Mouse (Mus musculus) stomach, embryonic 14.5 days (tissue): ENCODE data around the gene Pax6. TPM values are rescaled to one million over a fixed set of nuclear protein-coding genes. Genes with fewer than 3 reads are reported as not detected.

Experiments used
- ATAC-seq: fragments of 200-750 bp; cut with Nextera tagmentation; 2 replicates; pipeline ENCODE4 v1.8.0; 2017; ENCODE audit warnings: low read depth, moderate TSS enrichment; ENCODE audit not compliant: insufficient number of reproducible peaks, insufficient read depth, low FRiP score
- H3K27ac ChIP-seq: fragments of 300-500 bp; sonication (generic); 2 replicates; pipeline ENCODE4 v1.5.1; 2014; ENCODE audit warnings: mild to moderate bottlenecking, low read length, moderate library complexity, mixed read lengths
- H3K27me3 ChIP-seq: fragments of 300-500 bp; sonication (generic); 2 replicates; pipeline ENCODE4 v1.6.1; 2014; ENCODE audit warnings: low read length, control low read depth, mixed read lengths; ENCODE audit not compliant: control insufficient read depth, insufficient read depth
- H3K36me3 ChIP-seq: fragments of 300-500 bp; sonication (generic); 2 replicates; pipeline ENCODE4 v1.6.1; 2014; ENCODE audit warnings: mild to moderate bottlenecking, control low read depth, low read length, moderate library complexity, mixed read lengths; ENCODE audit not compliant: control insufficient read depth, insufficient read depth
- H3K4me1 ChIP-seq: fragments of 300-500 bp; sonication (generic); 2 replicates; pipeline ENCODE4 v1.6.1; 2014; ENCODE audit warnings: low read length, control low read depth, mixed read lengths; ENCODE audit not compliant: control insufficient read depth, insufficient read depth
- H3K4me2 ChIP-seq: fragments of 300-500 bp; sonication (generic); replicated peaks from 2 replicates; pipeline ENCODE4 v1.6.1; 2014; ENCODE audit warnings: low read depth, low read length, control low read depth
- H3K4me3 ChIP-seq: fragments of 300-500 bp; sonication (generic); 2 replicates; pipeline ENCODE4 v1.5.1; 2014; ENCODE audit warnings: low read depth, low read length, control low read depth
- H3K9ac ChIP-seq: fragments of 300-500 bp; sonication (generic); replicated peaks from 2 replicates; pipeline ENCODE4 v1.6.1; 2014; ENCODE audit warnings: low read depth, mild to moderate bottlenecking, control low read depth, low read length, moderate library complexity, mixed read lengths
- H3K9me3 ChIP-seq: fragments of 300-500 bp; sonication (generic); 2 replicates; pipeline ENCODE4 v1.6.1; 2016; ENCODE audit warnings: low read depth, low read length, control low read depth; ENCODE audit not compliant: control insufficient read depth
- WGBS: fragments of 180-500 bp; shearing (Covaris S2); extraction: QIAGEN DNeasy Blood & Tissue Kit; methylation state at CpG from one replicate; pipeline ENCODE4 v1.1.7; 2014; 5-methylcytosine and 5-hydroxymethylcytosine counted together
- polyA plus RNA-seq: library from polyadenylated mRNA; unstranded; fragments of >200 nt; fragmentation: Nextera tagmentation; extraction: Ambion mirVana; gene quantifications from 2 replicates; pipeline ENCODE4 v1.2.1, GENCODE M21; 2014

Pax6 gene
- 0.69 and 0.91 TPM in 2 replicates for polyA plus RNA-seq

DNA sequence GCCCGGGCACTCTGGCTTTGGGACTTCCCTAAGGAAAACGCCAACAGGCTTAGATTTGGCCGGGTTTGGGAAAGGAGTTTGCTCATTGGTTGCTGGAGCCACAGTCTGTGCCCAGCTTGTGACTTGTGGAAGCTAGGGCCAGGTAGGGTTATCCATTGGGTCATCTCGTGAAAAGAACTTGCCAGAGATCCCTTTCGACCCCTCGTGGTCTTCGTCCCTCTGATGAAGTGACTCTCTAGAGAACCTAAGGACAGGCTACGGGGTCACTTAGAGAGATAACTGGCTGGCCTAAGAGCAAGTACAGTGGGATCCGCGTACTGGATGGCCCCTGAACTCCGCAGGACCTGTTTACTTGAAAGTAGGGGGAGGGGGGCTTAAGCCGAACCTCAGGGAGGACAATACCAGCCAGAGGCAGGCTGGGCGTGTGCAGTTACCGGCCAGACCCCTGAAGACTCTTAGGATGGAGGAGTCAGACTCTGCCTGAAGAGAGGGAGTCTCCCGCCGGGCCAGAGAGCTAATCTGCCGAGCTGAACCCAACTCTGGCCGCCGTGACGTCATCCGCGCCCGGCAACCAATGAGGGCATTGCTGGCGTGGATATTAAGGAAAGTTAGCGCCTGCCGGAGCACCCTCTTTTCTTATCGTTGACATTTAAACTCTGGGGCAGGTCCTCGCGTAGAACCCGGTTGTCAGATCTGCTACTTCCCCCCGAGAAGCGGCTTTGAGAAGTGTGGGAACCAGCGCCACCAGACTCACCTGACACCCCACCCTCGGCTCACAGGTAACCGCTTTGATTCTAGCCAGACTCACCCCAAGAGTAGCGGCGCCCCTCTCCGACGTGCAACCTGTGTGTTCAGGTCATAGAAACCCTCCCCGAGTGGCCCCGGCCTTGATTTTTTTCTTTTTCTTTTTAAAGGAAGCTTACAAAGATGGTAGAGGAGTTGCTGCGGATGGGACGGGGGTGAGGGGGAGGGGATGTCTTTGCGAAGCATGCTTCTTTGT, at the start of gene Pax6:
Gene Pax6 (plus strand): TSS at position 630 of the 1,000 bp plus-strand sequence.
- Histone ChIP-seq H3K4me3 (no peak within 1 kb of the TSS), H3K4me1 (0 out of 2 replicates have a peak, but pooled peaks cover 4% of the 10 kb centered on the region), H3K27ac (no peak within 1 kb of the TSS), H3K4me2 (no peak within 1 kb of the TSS; the same call in 1 of the 2 replicates), H3K27me3 (peaks cover 82% of the 10 kb centered on the region), H3K9ac (no peak within 1 kb of the TSS), H3K9me3 (no peaks in the 10 kb centered on the region), H3K36me3 (no peaks in the 10 kb centered on the region)
- no peak for ATAC-seq
- WGBS, result under 1% methylated on average over 44 of the region's 44 CpGs

DNA sequence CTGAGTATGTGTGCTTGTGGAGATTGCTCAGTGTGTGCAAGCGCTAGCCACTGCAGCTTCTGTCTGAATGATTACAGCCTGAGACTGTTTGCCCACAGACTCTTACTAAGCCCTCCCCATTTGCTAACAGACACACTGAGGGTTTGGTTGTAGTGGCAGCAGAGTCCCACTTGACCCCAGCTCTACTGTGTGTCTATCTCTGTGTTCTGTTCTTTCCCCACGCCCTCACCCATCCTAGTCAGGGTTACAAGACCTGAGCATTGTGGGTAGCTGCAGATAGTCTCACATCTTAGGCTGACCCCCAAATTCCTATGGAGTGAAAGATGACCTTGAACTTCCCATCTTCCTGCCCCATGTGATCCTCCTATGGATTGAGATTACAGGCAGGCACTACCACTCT, 19.8 kb upstream of the Pax6 start:
- Histone ChIP-seq H3K4me3 (no peak overlapping the region), H3K27me3 (no peaks in the 10 kb centered on the region), H3K27ac (no peak overlapping the region), H3K4me1 (no peaks in the 10 kb centered on the region), H3K36me3 (no peaks in the 10 kb centered on the region), H3K4me2 (no peak overlapping the region), H3K9me3 (no peaks in the 10 kb centered on the region), H3K9ac (no peak overlapping the region)
- ATAC-seq, result no peak
- WGBS, result 83% methylated on average over 2 of the region's 2 CpGs

DNA sequence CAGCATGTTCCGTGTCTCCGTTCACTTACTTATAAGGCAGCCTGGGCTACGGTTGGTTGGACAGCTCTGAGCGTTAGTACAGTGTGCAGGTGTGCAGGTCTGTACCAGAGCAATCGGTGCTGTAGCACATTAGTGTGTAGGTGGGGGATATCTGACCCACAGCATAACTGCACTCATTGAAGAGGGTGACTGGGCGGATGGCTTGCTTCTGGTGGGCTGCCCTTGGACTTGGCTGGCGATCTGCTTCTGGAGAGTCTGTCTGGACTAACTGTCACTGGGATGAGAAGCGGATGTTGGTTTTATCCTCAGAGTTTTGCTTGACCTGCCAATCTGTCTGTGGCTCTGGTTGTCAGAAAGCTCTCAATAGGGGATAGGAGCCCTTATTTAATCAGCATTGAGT, 12.2 kb upstream of the Pax6 start:
- no peak overlapping the region for H3K27ac ChIP-seq
- H3K27me3 ChIP-seq, result peaks cover 37% of the 10 kb centered on the region
- 78% methylated on average over 8 of the region's 8 CpGs for WGBS
- H3K9ac ChIP-seq, result no peak overlapping the region
- no peak overlapping the region for H3K4me3 ChIP-seq
- H3K4me2 ChIP-seq, result no peak overlapping the region
- no peak for ATAC-seq
- H3K4me1 ChIP-seq, result no peaks in the 10 kb centered on the region
- H3K36me3 ChIP-seq, result no peaks in the 10 kb centered on the region
- no peaks in the 10 kb centered on the region for H3K9me3 ChIP-seq

DNA sequence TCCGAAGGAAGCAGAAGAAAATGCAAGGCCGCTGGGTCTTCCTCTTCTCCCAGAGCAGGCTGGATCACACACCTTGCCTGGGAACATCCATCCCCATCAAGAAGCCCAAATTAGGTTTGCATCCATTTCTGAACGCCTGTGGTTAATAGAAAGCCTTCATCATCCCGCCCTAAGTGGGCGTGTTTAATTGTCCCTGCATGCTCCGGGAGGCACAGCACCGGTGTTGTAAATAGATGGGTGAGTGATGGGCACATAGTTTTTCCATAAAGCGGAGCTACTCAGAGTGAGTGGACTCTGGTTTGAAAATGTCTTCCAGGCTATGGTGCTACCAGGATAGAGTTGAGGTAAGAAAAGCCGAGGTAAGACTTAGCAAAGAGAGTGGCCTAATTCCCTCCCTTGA, 9.3 kb upstream of the Pax6 start:
- no peak overlapping the region for H3K4me3 ChIP-seq
- 4% methylated on average over 9 of the region's 9 CpGs for WGBS
- peaks cover 55% of the 10 kb centered on the region for H3K27me3 ChIP-seq

DNA sequence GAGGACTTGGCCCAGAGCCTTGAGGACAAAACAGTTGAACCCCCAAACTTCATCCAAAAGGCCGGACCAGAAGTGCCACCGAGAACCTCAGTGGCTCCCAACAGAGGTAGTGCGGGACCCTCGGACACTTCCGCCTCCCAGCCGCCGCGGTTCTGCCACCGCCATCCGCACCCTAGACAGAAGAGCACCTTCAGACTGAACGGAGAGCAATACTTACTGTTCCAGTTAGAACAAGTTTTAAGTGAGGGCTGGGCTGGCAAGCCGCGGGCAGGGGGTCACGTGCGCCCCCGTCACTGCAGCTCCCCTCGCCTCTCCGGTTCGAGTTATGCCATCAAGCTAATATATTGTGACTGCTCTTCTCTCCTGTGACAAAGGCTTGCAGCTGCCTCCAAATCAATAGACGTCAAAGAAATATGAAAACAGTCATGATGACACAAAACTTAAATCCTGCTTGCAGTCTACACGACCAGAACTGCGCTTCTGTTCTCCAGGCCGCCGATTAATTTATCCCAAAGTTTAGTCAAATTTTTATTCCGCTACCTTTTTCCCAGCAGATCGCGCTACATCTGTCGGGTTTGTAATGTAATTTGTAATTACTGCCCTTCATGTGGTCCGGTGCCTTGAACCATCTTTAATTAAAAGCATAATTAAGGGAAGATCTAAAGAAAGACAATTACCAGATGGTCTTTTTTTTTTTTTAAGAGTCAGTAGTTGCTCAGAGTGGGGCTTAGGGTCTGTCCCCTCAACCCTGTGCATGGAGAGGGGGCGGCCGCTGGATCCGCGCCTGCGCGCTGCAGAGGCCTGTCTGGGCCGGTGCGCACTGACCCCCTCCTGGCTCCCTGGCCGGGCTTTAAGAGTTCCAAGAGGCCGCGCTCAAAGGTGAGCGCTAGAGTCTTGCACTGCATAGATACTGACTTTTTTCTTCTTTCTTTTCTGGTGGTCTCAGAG, 8.5 kb upstream of the Pax6 start:
- Histone ChIP-seq H3K4me3 (no peak overlapping the region), H3K36me3 (no peaks in the 10 kb centered on the region), H3K27ac (no peak overlapping the region), H3K9me3 (no peaks in the 10 kb centered on the region), H3K4me1 (no peaks in the 10 kb centered on the region), H3K9ac (no peak overlapping the region), H3K4me2 (no peak overlapping the region), H3K27me3 (peaks cover 63% of the 10 kb centered on the region)
- WGBS, result 2% methylated on average over 41 of the region's 41 CpGs
- no peak for ATAC-seq

More for the DNA sequence above, 9.3 kb upstream of the Pax6 start:
- Histone ChIP-seq H3K36me3 (no peaks in the 10 kb centered on the region), H3K9ac (no peak overlapping the region), H3K27ac (no peak overlapping the region), H3K4me1 (no peaks in the 10 kb centered on the region), H3K9me3 (no peaks in the 10 kb centered on the region), H3K4me2 (no peak overlapping the region)
- ATAC-seq, result no peak

DNA sequence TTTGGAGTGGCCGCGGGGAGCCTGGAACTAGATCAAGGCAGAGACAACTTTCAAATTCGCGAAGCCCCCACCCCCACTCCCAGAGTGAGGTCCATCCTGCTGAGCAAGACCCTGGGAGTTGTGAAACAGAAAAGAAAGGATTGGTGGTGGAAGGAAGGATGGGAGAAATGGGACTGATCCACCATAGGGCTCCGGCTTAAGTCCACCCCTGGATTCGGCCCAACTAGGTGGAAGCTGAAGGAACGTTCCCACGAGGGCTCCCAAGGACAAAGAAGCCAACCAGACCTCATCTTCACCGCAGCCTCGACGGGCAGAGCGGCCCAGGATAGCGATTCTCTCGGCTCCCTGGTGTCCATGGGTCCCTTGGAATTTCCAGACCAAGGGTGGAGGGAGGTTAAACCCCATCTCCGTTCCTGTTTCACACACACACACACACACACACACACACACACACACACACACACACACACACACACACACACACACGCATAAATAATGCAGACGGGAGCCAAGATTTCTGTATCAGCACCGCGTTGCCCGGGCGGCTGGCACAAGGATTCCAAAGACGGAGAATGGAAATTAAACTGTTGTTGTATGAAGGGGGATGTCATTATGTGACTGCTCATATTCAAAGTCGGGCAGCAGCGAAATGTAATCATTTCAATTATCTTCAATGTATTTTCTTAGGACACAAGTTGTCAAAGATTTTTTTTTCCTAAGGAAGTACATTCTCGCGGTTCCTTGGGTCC, 7.7 kb upstream of the Pax6 start:
- no peak overlapping the region for H3K27ac ChIP-seq
- peaks cover 72% of the 10 kb centered on the region for H3K27me3 ChIP-seq
- H3K9me3 ChIP-seq, result no peaks in the 10 kb centered on the region
- no peak for ATAC-seq
- H3K4me1 ChIP-seq, result no peaks in the 10 kb centered on the region
- no peak overlapping the region for H3K4me3 ChIP-seq
- H3K36me3 ChIP-seq, result no peaks in the 10 kb centered on the region
- no peak overlapping the region for H3K9ac ChIP-seq
- no peak overlapping the region for H3K4me2 ChIP-seq
- WGBS, result 2% methylated on average over 26 of the region's 26 CpGs

DNA sequence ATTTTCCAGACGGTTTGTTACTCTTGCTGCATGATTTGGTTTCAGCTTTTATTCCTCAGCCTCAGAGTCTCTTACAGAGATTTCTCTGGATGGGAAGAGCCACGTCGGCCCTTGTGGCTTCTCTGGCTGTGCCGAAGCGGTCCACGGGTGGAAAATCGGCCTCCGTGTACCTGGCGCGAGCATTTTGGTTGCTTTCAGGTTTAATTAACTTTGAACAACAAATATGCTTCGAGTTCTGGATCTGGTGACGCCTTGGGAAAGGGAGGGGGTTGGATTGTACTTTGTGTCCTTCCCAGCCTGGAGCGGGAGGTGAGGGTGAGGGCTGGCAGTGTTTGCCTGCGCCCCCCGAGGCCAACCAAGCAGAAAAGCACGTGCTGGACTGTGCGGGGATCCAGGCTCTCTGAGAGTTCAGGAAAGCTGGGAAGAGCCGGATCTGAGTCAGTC, 7.1 kb upstream of the Pax6 start:
- H3K4me1 ChIP-seq, result no peaks in the 10 kb centered on the region
- no peak overlapping the region for H3K9ac ChIP-seq
- ATAC-seq, result no peak
- no peak overlapping the region for H3K4me3 ChIP-seq
- H3K27me3 ChIP-seq, result peaks cover 74% of the 10 kb centered on the region
- H3K36me3 ChIP-seq, result no peaks in the 10 kb centered on the region
- no peaks in the 10 kb centered on the region for H3K9me3 ChIP-seq
- no peak overlapping the region for H3K4me2 ChIP-seq
- H3K27ac ChIP-seq, result no peak overlapping the region
- WGBS, result 2% methylated on average over 18 of the region's 18 CpGs

DNA sequence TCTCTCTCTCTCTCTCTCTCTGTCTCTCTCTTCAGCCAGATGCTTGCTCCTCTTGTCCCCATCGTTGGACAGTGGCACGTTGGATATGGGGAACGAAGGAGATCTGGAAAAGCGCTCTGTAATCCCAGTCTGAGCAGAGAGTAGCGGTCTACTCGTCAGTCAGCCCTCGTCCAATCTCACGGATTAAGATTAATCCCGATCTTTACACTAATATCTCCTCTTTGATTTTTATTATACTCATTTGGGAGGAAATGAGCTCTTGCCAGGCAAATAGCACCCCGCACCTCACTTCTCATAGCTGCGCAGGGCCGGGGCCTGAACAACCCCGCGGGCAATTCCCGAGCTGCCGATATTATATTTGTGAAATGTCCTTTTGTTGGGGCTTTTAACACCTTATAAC, 6.6 kb upstream of the Pax6 start:
- no peak for ATAC-seq
- no peaks in the 10 kb centered on the region for H3K4me1 ChIP-seq
- WGBS, result 3% methylated on average over 16 of the region's 16 CpGs
- H3K4me2 ChIP-seq, result no peak overlapping the region
- no peak overlapping the region for H3K9ac ChIP-seq
- no peaks in the 10 kb centered on the region for H3K9me3 ChIP-seq
- no peak overlapping the region for H3K27ac ChIP-seq
- no peaks in the 10 kb centered on the region for H3K36me3 ChIP-seq
- peaks cover 74% of the 10 kb centered on the region for H3K27me3 ChIP-seq
- H3K4me3 ChIP-seq, result no peak overlapping the region
